Mouse (Mus musculus) stomach, postnatal 0 days (tissue): Measurements from ENCODE around the gene Map2k4. TPM values are rescaled to one million over a fixed set of nuclear protein-coding genes. Genes with fewer than 3 reads are reported as not detected.
A peak's percentile ranks its signal among the peaks of the same experiment; 100 is the strongest.

ENCODE experiments used
- ATAC-seq: fragments of 200-750 bp; cut with Nextera tagmentation; 2 replicates; pipeline ENCODE4 v1.8.0; 2017; ENCODE audit not compliant: low FRiP score, low TSS enrichment
- DNase-seq: peaks from one replicate; pipeline ENCODE4 v3.0.0-alpha.2; 2016; ENCODE audit warnings: low spot score
- H3K27ac ChIP-seq: fragments of 300-500 bp; sonication (generic); replicated peaks from 2 replicates; pipeline ENCODE4 v1.5.1; 2014; ENCODE audit warnings: mild to moderate bottlenecking, control low read depth
- H3K27me3 ChIP-seq: fragments of 300-500 bp; sonication (generic); 2 replicates; pipeline ENCODE4 v1.6.1; 2014; ENCODE audit warnings: low read length; ENCODE audit not compliant: control insufficient read depth, insufficient read depth
- H3K36me3 ChIP-seq: fragments of 300-500 bp; sonication (generic); 2 replicates; pipeline ENCODE4 v1.6.1; 2014; ENCODE audit warnings: low read length, mixed read lengths; ENCODE audit not compliant: control insufficient read depth, insufficient read depth
- H3K4me1 ChIP-seq: fragments of 300-500 bp; sonication (generic); replicated peaks from 2 replicates; pipeline ENCODE4 v1.6.1; 2014; ENCODE audit warnings: antibody characterized with exemption; ENCODE audit not compliant: control insufficient read depth, insufficient read depth
- H3K4me2 ChIP-seq: fragments of 300-500 bp; sonication (generic); replicated peaks from 2 replicates; pipeline ENCODE4 v1.6.1; 2014; ENCODE audit warnings: low read depth, mild to moderate bottlenecking, control low read depth, moderate library complexity
- H3K4me3 ChIP-seq: fragments of 300-500 bp; sonication (generic); 2 replicates; pipeline ENCODE4 v1.5.1; 2014; ENCODE audit warnings: low read depth, low read length, control low read depth
- H3K9ac ChIP-seq: fragments of 300-500 bp; sonication (generic); 2 replicates; pipeline ENCODE4 v1.6.1; 2014; ENCODE audit warnings: mild to moderate bottlenecking, low read length, control low read depth, mixed read lengths
- H3K9me3 ChIP-seq: fragments of 300-500 bp; sonication (generic); 2 replicates; pipeline ENCODE4 v1.6.1; 2016; ENCODE audit warnings: low read length; ENCODE audit not compliant: control insufficient read depth
- CTCF ChIP-seq: IDR thresholded peaks from 2 replicates; pipeline ENCODE4 v1.5.1; 2016; ENCODE audit warnings: antibody characterized with exemption, low read depth, mild to moderate bottlenecking, moderate library complexity
- EP300 ChIP-seq: optimal IDR thresholded peaks from 2 replicates; pipeline ENCODE3; 2016; ENCODE audit warnings: antibody characterized with exemption
- WGBS: fragments of 180-500 bp; shearing (Covaris S2); extraction: QIAGEN DNeasy Blood & Tissue Kit; methylation state at CpG from one replicate; pipeline ENCODE4 v1.1.7; 2014; 5-methylcytosine and 5-hydroxymethylcytosine counted together
- polyA plus RNA-seq: library from polyadenylated mRNA; unstranded; fragments of >200 nt; fragmentation: Nextera tagmentation; extraction: Ambion mirVana; gene quantifications from 2 replicates; pipeline ENCODE4 v1.2.1, GENCODE M21; 2015

The Map2k4 gene
- polyA plus RNA-seq, 1 experiment from 2014 or later, result 47.1 TPM

DNA sequence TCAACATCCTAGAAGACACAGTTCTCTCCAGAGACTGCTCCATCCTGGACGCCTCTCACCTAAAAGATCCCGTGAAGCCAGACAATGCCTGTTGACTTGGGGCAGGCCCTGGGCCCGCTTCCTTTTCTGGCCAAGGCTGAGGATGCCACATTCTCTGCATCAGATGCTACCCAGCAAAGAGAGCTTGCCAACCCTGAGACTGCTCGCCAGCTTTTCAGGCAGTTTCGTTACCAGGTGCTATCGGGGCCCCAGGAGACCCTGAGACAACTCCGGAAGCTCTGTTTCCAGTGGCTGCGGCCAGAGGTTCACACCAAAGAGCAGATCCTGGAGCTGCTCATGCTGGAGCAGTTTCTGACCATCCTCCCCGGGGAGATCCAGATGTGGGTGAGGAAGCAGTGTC lies 26.3 kb upstream of the Map2k4 start:
- no peak for ATAC-seq
- Histone ChIP-seq H3K4me1 (peaks cover 3% of the 10 kb centered on the region; the same call in 1 of the 2 replicates), H3K4me2 (no peak overlapping the region), H3K36me3 (peaks cover 10% of the 10 kb centered on the region; the same call in 1 of the 2 replicates), H3K27me3 (no peaks in the 10 kb centered on the region), H3K4me3 (no peak overlapping the region), H3K9me3 (no peaks in the 10 kb centered on the region), H3K9ac (no peak overlapping the region), H3K27ac (no peak overlapping the region)
- no peak for DNase-seq
- WGBS, result 91% methylated on average over 9 of the region's 9 CpGs
- TF ChIP-seq EP300, result no peak
- no peak for TF ChIP-seq CTCF

DNA sequence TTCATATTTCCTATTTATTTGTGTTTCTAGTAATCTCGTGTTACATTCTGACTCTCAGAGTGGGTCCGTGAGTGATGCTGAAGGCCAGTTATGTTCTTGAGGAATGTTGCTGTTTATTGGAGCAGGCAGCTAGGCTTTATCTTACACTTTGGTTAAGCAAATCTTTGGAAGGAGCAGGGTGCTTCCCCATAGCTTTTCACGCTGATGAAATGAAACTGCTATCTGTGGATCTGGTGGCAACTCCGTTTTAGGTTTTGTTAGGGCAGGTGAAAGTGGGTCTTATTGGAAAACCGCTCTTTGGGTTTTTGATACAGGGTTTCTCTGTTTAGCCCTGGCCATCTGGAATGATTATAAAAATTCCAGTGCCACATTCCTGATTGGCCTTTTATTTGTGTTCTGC lies 24.0 kb upstream of the Map2k4 start:
- Histone ChIP-seq H3K27me3 (no peaks in the 10 kb centered on the region), H3K9me3 (no peaks in the 10 kb centered on the region), H3K9ac (no peak overlapping the region), H3K36me3 (peaks cover 10% of the 10 kb centered on the region; the same call in 1 of the 2 replicates), H3K4me1 (peaks cover 3% of the 10 kb centered on the region; the same call in 1 of the 2 replicates), H3K4me3 (no peak overlapping the region), H3K27ac (no peak overlapping the region), H3K4me2 (no peak overlapping the region)
- TF ChIP-seq EP300 (no peak), CTCF (no peak)
- no peak for ATAC-seq
- DNase-seq, result no peak
- WGBS, result 49% methylated on average over 5 of the region's 5 CpGs

DNA sequence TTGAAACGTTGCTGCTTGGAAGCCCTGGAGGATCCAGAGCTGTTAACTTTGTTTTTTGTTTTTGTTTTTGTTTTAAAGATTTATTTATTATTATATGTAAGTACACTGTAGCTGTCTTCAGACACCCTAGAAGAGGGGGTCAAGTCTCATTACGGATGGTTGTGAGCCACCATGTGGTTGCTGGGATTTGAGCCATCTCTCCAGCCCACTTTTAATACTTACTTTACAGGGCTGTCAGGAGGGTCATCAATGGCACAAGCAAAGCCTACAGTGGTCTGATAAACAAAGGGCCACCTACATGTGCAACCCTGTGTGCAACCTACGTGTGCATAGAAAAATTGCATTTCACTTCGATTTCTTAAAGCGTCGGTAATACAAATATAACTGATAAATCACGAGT lies 19.5 kb upstream of the Map2k4 start:
- H3K4me3 ChIP-seq, result peak overlapping the region; percentile 83
- ATAC-seq (no peak), DNase-seq (no peak)
- H3K4me2 ChIP-seq, result peak overlapping the region; percentile 80
- WGBS, result 36% methylated on average over 7 of the region's 7 CpGs
- H3K4me1 ChIP-seq, result peaks cover 3% of the 10 kb centered on the region; the same call in 1 of the 2 replicates
- H3K9ac ChIP-seq, result peak overlapping the region; percentile 86
- TF ChIP-seq CTCF, result peak; percentile 8; the same call in 1 of the 2 replicates
- TF ChIP-seq EP300, result no peak
- H3K36me3 ChIP-seq, result no peaks in the 10 kb centered on the region
- no peaks in the 10 kb centered on the region for H3K9me3 ChIP-seq
- H3K27me3 ChIP-seq, result no peaks in the 10 kb centered on the region
- H3K27ac ChIP-seq, result peak overlapping the region; percentile 92

DNA sequence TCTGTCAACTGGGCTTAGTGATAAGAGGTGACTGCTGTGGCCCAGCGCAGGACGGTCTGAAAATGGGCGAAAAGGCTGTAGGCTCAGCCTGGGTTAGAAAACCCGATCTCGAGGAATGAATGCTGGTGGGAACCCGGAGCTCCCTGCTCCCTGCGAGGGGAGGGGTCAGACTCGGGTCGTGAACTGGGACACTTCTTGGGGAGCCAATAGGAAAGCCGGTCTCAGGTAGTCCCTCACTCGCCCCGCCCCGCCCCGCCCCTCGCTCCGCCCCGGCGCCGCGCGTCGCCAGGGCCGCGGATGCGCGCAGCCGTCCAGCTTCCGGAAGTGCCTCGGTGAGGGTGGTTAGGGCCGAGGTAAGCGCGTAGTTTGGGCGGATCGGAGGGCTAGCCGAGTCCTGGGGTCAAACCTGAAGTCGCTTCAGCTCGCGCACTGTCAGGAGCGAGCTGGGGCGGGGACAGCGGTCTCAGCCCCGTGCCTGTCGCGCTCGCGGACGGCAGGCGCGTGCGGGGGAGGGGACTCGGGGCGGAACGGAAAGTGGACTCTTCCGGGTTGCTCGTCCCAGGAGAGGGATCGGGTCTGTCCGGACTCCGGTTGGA lies 18.9 kb upstream of the Map2k4 start, which contains the start of gene Zkscan6:
Gene Zkscan6 (plus strand): TSS at position 267 of the 596 bp plus-strand sequence.
- H3K4me2 ChIP-seq, result peak within 1 kb of the TSS; percentile 80
- peak within 1 kb of the TSS; percentile 92 for H3K27ac ChIP-seq
- H3K4me1 ChIP-seq, result no peaks in the 10 kb centered on the region
- no peaks in the 10 kb centered on the region for H3K27me3 ChIP-seq
- no peaks in the 10 kb centered on the region for H3K9me3 ChIP-seq
- H3K9ac ChIP-seq, result peak within 1 kb of the TSS; percentile 86
- ATAC-seq, result peak; percentile 98
- under 1% methylated on average over 54 of the region's 58 CpGs for WGBS
- no peaks in the 10 kb centered on the region for H3K36me3 ChIP-seq
- TF ChIP-seq CTCF, result no peak
- peak; percentile 96 for DNase-seq
- H3K4me3 ChIP-seq, result peak within 1 kb of the TSS; percentile 83

DNA sequence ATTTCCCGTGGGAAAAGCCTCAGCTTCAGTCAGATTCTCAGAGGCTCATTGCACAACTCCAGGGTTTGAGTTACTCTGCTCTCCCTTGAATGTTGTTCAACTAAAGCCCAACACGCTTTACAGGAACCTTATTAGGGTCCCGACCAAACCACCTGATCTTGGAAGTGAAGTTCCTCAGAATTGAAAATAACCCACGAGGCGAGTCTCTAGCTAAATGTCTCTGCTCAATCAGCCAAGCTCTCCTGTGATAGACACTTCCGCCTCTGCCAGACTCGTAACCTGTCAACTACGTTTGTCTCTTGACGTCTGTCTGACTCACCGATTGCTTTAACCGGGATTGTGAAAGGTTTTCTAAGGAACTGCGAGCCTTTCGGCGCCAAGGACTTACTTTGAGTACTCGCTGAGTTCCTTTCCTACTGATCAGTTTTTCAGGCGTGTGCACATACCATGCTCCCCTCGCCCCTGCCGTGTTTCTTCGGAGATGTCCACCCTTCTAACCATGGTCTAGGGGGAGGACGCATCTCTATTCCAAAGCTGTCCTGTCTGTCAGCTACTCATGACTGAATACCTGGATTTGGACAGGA lies 18.3 kb upstream of the Map2k4 start:
- H3K4me2 ChIP-seq, result peak overlapping the region; percentile 80
- DNase-seq (peak; percentile 66), ATAC-seq (peak; percentile 76)
- no peak for TF ChIP-seq CTCF
- TF ChIP-seq EP300, result no peak
- no peaks in the 10 kb centered on the region for H3K36me3 ChIP-seq
- peak overlapping the region; percentile 83 for H3K4me3 ChIP-seq
- no peaks in the 10 kb centered on the region for H3K4me1 ChIP-seq
- H3K27me3 ChIP-seq, result no peaks in the 10 kb centered on the region
- H3K9ac ChIP-seq, result peak overlapping the region; percentile 86
- WGBS, result under 1% methylated on average over 20 of the region's 20 CpGs
- no peaks in the 10 kb centered on the region for H3K9me3 ChIP-seq
- peak overlapping the region; percentile 92 for H3K27ac ChIP-seq

DNA sequence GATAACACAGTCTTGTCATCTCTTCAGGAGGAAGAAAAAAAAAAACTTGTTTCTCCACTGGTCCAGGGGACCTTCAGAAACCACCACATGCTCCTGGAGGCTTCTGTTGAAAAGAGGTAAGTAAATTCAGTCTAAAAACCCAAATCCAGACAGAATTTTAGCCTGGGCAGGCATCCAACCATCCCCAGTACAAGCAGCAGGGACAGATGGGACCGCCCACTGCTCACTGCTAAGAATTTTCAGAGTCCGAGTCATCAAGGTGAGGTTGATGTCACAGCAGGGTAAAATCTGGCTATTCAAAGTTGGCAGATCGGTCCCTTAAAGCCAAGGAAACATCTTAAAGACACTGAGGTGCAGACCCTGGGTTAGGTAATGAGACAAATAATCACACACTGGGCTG lies 13.8 kb upstream of the Map2k4 start:
- no peak for DNase-seq
- no peak for TF ChIP-seq EP300
- no peak for TF ChIP-seq CTCF

More for the DNA sequence above, 13.8 kb upstream of the Map2k4 start:
- Histone ChIP-seq H3K9me3 (no peaks in the 10 kb centered on the region), H3K4me3 (no peak overlapping the region), H3K9ac (no peak overlapping the region), H3K4me2 (no peak overlapping the region), H3K4me1 (no peaks in the 10 kb centered on the region), H3K27me3 (no peaks in the 10 kb centered on the region), H3K36me3 (no peaks in the 10 kb centered on the region), H3K27ac (no peak overlapping the region)
- WGBS, result 51% methylated on average over 3 of the region's 3 CpGs
- ATAC-seq, result no peak
